Mouse (Mus musculus): ENCODE measurements around the gene 1700029H14Rik. TPM values are rescaled to one million over a fixed set of nuclear protein-coding genes. Genes with fewer than 3 reads are reported as not detected.
A peak's percentile ranks its signal among the peaks of the same experiment; 100 is the strongest.

1700029H14Rik gene
- total RNA-seq (2021) = not detected
- long read RNA-seq, experiment 1 = 0 reads
- long read RNA-seq, experiment 2 = 0 reads

DNA sequence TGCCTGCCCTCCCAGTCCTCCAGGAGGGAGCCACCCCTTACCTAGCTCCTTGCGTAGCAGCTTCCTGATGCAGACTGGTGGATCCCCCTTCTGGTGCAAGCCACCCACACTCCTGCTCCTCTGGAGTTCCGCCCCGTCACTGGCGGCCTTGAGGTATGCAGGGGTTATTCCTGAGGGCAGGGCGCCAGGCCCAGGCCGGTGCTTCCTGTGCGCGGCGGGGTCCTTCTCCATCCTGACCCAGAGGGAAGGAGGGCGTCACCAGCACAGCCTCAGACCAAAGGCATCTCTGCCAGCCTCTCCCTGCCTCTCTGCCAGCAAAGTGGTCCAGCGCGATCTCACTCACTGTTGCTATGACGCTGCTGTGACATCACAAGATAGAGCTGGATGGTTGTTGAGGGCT lies at the start of gene 1700029H14Rik:
1700029H14Rik (minus strand) TSS at position 344 of the 400 bp plus-strand sequence.
- no peak for DNase-seq (ENCODE audit: low spot score)

DNA sequence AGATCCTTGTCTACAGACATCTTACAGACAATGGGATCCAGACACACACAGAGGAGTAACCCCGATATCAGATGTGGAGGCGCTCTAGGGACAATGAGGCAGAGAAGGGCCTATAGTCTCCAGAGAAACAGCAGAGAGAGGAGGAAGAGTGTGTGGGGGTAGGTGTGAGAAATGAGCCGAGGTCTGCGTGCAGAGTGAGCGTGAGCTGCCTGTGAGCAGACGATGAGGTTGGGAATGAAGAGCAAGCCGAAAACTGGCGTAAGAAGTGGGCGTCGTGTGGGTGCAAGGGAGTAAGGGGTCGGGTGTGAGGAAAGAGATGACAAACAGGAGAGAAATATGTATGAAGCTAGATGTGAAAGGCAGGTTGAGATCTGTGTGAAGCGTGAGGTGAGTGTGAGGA lies 49.4 kb upstream of the 1700029H14Rik start:
- DNase-seq (ENCODE audit: low spot score) = no peak

DNA sequence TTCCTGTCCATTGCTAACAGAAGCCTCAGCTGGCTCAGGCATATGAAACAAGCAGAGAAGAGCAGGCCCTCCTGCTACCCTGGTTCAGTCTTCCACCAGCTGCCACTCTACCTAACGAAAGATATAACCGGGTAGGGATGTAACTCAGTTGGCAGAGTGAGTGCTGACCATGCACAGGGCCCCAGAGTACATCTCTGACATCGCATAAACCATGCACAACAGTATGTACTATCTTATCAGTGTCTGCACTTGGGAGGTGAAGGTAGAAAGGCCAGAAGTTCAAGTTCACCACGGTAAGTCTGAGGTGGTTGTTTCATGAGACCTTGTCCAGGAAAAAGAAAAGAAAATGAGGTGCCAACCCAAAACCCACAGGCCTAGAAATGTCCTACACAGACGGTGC lies 47.7 kb upstream of the 1700029H14Rik start:
- no peak for DNase-seq (ENCODE audit: low spot score)

DNA sequence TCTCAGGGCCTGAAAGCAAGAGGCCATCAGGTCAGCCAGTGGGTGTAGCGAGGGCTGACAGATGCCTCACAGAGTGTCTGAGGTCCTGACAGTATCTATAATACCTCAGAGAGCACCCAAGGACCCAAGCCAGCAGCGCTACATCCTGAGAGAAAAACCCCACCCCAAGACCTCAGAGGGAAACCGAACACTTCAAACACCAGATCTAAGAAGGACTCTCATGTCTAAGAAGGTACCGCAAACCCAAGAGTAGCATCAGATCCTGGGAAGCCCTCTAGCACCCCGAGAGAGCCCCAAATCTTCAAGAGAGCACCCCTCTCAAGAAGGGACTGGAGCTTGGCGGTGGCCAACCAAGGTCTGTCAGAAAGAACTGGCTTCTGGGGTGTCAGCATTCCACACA lies 46.7 kb upstream of the 1700029H14Rik start:
- DNase-seq (ENCODE audit: low spot score) = no peak

DNA sequence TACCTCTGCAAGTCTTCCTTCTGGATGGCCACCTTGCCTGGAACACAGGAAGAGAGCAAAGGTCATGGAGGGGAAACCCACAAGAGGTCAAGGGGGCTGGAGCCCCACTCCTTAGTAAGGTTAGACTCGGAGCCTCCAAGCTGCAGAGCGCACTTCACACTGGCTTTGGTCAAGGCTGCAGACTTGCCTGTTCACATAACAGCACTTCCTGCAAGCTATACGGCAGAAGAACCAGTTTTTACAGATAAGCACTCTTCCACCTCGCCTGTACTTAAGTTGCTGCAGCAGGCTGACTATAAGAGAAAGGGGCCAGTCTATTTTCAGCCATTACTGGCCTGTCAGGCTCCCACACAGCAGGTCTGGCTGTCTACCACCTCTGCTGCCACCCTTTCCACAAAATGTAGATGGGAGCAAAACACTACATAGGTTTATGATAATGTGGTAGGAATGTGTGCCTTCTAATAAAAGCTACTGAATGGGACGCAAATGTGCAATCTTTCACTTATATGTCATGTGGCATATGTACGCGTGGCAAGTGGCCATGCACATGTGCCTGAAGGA lies 43.7 kb upstream of the 1700029H14Rik start:
- DNase-seq (ENCODE audit: low spot score) = no peak

DNA sequence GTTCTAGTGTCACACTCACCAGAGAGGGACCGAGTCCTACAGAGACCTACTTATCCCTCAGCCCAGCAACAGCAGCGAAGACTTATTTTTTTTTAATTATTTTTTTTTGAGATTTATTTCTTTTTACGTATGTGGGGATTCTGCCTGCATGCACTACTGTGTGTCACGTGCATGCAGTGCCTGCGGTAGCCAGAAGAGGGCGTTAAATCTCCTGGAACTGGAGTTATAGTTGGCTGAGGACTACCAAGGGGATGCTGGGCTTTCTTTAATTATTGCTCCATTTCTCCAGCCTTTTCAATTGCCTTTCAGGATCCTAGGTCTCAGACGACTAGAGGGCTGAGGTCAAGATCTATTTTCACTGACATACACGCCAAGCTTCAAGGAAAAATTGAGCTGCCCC lies 40.4 kb upstream of the 1700029H14Rik start:
- DNase-seq (ENCODE audit: low spot score) = peak; percentile 46

DNA sequence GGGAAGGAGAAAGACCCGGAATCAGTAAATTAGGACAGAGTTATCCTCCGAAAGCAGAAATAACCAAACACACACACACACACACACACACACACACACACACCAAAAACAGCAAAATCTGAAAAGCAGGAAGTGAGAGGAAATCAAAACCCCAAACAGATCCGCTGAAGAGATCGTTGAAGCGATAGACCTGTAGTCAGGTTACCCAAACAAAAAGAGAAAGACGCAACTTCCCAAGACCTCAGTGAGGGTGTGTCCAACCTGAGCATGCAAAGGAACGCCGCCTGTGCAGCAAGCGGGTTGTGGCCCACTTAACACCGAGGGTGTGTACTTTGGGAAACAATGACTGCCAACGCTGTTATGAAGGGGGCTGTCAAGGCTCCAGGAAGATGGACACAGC lies 38.9 kb upstream of the 1700029H14Rik start:
- no peak for DNase-seq (ENCODE audit: low spot score)

DNA sequence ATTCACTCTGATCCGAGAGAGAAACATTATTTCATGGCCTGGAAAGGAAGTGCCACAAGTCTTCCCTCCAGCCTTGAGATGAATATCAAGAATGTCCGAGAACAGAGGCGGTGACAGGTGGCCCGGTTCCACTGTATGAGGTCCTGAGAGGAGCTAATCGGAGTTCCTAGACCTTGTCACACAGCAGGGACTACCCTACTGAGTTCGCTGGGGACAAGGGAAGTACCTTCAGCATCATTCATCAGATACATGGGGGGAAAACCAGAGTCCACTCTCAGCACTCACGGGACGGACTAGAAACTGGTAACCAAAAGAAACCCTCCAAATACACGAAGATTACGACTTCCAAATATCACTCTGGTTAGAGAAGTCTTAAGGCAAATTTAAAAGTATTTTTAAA lies 38.5 kb upstream of the 1700029H14Rik start:
- DNase-seq (ENCODE audit: low spot score) = no peak

DNA sequence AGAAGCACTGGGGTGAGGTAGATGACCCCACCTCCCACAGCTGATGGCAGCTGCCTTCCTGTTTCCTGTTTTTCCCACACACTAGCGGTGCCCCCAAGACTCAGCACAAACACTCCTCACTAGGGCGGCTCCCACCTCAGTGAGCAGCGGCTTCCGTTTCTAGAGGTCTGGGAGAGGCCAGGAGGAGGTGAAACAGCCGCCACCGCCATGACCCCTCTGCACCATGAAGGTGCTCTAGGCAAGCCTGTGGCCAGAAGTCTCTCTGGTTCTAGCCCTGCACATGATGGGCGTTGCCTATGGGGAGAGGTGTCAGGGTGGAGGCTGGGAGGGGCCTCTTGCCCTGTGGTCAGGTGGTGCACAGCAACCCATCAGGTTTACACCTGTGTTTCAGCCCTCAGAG lies 37.9 kb upstream of the 1700029H14Rik start:
- DNase-seq (ENCODE audit: low spot score) = peak; percentile 19

DNA sequence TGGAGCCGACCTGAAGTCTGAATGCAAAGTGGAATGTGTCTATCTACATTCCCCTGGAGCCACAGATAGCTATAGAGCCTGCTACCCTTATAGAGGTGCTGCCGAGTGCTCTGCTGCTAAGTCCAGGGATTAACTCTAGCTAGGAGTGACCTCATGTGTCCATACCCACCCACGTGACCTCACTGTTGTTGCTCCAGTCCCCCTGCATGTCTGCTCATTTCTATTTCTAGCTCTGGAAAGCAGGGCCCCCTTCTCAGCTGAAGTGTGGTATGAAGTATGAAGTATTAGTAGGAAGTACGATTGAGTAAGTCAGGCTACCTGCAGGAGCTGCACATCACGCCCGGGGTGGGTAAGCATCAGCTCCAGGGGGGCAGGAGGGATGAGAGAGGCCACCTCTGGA lies 35.5 kb upstream of the 1700029H14Rik start:
- no peak for DNase-seq (ENCODE audit: low spot score)

DNA sequence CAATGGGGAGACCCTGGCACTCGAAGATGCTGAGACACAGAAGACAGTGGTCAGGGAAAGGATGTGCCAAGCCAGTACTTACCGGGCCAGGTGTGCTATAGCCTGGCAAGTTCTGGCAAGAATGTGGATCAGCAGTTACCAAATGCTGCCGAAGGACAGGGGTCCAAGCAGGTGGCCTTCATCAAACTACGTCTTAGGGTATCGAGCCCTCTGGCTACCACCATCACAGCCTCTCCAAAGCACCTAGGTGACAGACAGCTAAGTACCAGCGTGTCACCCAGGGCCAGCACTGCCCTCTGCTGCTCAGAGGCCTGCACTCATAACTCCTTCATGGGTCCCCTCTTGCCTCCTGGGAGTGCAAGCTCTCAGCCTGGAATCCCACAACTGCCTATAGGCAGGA lies 33.6 kb upstream of the 1700029H14Rik start:
- no peak for DNase-seq (ENCODE audit: low spot score)

DNA sequence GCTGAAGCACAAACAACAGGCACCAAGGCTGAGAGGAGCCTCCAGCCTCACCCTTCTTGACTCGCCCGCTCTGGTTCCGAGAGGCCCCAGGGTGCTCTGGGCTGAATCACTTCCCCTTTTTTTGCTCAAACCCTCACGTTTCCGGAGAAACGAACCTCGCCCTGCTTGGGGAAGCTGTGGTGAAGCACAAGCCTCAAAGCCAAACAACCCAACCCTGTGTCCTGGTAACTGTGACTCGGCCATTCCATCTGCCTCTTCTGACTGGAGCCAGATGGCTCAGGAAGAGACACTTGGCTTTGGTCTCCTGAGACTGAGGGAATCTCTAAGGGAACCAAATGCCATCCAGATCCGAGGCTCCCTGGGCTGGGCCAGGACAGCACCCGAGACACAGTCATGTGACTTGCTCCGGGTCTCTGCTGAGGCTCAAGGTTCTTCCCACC lies 32.6 kb upstream of the 1700029H14Rik start:
- DNase-seq (ENCODE audit: low spot score) = peak; percentile 52

DNA sequence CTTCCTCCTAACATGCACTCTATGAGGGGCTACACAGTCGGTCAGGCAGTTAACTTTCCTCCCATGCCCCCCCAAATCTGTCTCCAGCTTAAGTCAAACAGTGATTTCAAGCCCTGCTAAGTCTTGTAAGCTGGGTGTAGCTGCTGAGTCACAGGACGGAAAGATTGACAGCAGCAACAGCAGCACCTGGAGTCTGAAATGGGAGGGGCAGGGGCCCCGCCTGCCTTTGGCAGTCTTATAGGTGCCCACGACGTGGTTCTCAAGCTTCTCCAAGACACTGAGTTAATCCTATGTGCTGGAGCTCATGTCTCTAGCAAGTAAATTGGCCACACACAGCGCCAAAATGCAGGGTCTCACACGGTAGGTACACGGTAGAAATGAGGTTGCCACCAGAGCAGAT lies 31.1 kb upstream of the 1700029H14Rik start:
- no peak for DNase-seq (ENCODE audit: low spot score)

DNA sequence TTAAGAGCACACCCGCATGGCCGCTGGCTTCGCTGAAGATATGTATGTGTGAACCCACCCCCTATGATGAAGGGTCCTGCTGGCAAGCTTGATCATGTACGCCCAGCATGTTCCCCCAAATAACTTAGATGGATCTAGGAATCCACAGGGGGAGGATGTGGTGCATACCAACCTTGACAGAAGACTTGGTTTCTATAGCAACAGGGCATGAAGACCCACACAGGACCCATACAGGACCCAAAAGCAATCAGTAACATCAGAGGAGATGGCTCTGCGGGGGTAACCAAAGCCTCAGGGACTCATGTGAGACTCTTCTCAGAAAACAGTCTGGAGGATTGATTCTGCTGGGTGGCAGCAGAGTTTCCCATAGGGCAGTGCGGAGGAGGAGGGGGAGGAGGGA lies 29.0 kb upstream of the 1700029H14Rik start:
- no peak for DNase-seq (ENCODE audit: low spot score)

DNA sequence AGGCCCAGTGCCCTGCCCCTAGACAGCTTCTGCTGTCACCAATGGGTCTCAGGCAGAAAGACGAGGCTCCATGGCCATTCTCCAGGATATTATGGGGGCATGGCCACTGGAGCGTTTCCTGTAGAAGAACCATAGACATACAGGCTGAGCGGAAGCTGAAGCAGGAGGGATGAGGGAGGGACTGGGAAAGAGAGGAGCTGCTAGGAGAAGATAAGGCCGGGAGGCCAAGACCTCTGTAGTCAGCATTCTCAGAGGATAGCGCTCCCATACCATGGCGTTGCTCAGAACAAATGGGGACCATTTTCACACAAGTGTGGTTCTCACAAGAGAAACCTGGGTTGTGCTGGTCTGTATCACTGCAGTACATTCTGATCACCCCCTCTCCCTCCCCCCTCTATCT lies 26.8 kb upstream of the 1700029H14Rik start:
- no peak for DNase-seq (ENCODE audit: low spot score)

DNA sequence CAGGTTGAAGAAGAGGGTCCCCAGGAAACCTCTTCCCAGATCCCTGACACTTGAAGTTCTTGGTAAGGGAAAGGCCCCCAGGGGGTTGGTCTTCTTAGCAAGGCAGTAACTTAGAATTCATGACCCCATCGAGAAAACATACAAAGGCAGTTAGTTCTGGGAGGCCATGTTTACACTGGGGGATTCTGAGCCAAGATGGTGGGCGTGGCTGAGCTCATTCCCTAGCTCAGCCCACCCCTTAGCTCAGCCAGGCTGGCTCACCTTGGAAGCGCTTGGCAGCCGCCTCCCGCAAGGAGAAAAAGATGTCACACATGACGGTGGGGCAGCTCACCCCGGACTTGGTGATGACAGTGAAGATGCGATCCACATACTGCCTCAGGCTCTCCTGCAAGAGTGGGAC lies 22.4 kb upstream of the 1700029H14Rik start:
- DNase-seq (ENCODE audit: low spot score) = no peak

DNA sequence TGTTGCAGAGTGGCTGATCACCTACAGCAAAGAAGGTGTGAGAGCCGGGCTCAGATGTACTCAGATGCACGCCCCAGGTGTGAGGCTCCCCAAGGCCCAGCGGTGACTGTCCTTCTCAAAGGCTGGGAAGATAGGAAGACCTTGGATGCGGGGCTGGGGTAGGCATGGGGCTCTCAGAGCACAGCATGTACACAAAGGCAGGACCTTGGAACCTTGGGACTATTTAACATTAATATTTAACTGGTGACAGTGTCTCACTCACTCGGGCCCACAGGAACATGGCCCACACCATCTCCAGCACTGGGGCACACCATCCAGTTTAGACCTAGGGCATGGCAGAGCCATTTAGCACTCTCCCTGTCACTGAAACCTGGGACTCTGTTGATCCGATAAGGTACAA lies 15.6 kb upstream of the 1700029H14Rik start:
- no peak for DNase-seq (ENCODE audit: low spot score)

DNA sequence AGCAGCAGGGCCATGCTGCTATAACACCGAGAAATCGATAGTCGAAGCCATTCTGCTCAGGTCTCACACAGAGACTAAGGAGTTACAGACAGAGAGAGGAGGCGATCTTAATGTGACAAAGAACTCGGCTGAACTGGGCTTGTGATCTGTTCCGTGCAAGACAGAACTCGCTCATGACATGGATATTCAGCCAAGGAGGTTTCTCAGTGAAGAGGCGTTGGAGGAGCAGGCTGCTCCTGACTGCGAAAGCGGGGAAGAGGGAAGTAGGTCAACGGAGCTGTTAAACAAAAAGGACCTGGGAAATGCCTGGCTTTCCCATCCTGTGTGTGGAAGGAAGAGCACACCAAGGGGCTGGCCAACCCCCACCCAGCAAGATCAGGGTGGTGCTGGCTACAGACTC lies 9.7 kb upstream of the 1700029H14Rik start:
- no peak for DNase-seq (ENCODE audit: low spot score)

DNA sequence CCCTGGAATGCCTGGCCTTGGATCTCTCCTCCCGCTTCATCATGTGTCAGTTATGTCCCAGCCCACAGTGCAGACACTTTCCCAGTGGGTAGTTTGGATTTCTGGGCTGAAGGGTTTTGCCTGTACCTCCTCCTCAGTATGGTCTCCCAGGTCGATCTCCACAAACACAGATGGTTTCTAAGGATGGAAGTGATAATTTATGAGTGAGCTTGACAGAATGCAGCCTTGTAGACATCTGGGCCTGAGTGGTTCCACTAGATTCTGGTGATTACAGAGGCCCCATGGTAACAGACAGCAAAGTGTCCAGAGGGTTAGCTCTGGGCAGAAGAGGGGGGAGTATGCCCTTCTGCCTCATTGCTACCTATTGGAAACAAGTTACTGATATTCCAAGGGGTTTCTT lies 4.7 kb downstream of the 1700029H14Rik start:
- DNase-seq (ENCODE audit: low spot score) = no peak

DNA sequence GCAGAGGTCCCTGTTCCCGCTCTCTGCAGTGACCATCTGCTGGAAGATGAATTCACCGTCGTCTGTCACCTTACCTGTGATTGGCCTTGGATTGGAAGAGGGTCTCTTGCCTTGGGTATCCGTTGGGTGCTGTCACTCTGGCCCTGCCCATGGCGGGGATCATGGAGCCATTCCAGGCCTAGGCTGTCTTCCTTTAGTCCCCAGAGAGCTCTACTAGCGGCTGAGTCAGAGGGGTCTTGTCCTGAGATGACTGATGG lies 10.8 kb downstream of the 1700029H14Rik start:
- no peak for DNase-seq (ENCODE audit: low spot score)

DNA sequence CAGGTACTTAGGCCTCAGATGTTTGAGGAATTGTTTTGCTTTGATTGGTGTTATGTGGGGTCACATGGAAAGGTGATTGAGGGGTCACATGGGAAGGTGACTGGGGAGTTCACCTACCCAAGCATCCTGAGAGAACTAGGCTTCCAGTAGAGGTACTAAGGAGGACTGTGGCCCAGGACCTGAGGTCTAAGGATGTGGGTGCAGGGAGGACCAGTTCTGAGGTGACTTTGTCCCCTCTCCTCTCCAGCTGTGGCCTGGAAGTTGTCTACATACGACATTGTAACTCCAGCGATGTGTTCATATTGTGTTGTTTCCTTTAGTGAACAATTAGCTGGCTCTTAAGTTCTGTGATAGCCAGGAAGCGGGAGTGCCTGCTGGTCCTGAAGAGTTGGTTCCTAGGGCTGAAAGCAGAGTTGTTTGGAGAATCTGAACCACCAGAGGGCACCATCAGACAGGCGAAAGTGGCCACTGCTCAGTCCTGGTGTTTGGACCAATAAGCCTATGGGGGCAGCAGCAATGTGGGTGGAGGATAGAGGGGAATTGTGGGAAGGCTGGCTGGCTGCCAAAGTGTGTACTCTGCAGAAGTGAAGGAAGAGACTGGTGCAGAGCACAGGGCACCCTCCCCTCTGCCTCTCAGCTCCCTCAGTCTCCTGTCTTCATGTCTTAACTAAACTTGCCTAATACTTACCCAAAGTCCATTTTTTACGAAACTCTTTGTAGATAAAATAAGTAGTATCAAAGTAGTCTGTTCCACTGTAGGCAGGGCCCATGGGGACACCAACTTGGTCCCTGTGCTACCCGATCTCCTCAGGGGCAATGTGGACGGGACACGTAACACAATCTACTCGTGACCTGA lies 11.3 kb downstream of the 1700029H14Rik start:
- DNase-seq (ENCODE audit: low spot score) = peak; percentile 92

DNA sequence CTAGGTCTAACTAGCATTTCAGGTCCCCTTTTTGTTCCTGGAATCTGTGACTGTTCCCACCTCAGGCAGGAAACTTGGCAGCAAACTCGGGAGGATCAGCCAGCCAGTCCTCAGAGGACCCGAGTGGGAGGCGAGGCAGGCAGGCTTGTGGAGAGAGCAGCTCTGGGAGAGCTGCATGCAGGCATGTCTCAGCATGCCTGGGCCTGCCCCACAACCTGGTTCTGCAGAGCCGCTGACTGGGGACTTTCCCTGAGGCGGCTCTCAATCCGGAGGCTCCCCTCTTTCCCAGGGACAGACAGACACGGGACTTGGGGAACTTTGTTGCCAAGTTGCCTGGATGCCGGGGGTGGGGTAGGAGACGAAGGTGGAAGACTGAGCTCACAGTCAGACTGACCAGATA lies 13.4 kb downstream of the 1700029H14Rik start:
- DNase-seq (ENCODE audit: low spot score) = peak; percentile 76

DNA sequence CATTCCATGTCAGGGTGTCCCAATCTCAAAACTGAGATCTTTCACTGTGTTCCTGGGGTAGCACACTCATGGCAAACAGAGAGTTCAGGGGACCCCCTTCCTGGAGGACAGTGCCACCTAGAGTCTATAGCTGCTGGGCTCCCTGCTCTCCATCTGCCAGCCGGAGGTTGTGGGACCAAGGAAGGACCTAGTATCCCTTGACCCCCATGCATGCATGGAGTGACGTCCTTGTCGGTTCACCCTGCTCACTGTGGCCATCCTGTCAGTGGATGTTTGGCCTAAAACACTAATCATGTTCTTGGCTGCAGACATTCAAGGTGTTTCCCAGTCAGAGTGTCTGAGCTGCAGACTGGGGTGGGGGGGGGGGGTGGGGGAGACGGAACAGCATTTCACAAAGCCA lies 14.0 kb downstream of the 1700029H14Rik start:
- DNase-seq (ENCODE audit: low spot score) = peak; percentile 55

All from gastrocnemius, adult 18-20 months (tissue).